Mouse (Mus musculus) c-Kit-positive CD71-positive TER-119-negative erythroid progenitor cells, embryonic 14.5 days (primary cell): ENCODE data around the gene Mettl7a1.
"Not testable (repeated sequence)": the region's sequence is repeated elsewhere in the genome, so short reads cannot be mapped to it uniquely, and the experiment has no call there.

Experiments used
- DNase-seq: peaks from one replicate; pipeline ENCODE4 v3.0.0-alpha.2; 2013; ENCODE audit warnings: low read depth

The Mettl7a1 gene

DNA sequence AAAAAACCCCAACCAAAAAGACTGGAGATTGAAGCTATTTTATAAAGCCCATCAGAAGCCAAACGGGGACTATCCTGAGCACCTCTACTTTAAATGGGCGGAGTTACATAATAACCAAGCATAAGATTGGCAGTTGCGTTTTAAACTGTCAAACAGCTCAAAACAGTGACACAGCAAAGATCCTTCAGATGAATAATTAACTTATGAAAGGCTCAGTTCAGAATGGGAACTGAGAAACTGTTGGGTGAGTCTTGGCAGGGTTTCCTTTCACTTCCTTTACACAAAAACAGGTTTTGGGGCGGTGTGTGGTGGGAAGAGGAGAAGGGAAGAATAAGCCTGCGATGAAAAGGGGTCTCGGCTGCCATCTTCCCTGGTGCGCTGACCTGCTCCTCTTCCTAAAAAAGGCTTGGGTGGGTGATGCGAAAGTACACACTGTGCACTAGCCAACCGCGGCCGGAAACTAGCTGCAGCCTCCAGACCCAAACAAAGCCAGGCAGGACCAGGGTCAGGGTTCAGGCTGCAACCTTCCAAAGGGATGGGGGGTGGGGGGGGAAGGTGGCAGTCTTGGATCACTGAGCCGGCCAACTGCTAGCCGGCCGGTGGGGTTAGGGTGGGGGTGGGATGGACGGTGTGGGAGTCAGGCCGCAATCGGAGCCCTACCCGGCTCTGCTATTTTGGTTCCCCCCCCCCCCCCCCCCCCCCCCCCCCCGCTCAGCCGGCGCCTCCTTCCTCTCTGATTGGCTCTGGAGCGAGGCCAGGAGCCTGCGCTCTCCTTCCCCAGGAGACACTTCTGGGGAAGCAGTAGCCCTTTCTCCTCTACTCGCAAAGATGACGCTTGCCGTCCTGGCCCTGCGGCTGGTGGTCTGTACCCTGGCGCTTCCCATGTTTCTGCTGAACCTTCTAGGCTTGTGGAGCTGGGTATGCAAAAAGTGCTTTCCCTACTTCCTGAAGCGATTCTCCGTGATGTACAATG lies at the start of gene Mettl7a1:
Gene Mettl7a1, plus strand, starts transcription at position 122 of the 973 bp plus-strand sequence.
- DNase-seq: peak; percentile 58

DNA sequence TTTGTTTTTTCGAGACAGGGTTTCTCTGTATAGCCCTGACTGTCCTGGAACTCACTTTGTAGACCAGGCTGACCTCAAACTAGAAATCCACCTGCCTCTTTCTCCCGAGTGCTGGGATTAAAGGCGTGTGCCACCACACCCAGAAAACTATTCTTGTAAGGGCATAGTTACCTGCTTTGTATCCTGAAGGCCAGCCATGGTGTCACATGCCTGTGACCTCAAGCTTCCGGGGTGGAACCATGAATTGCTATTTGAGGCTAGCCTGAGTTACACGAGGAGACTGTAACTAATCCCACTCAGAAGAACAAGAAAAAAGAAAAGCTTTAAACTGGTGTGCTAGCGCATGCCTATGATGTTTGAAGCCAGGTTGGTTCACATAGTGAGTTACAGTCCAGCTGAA lies 47.6 kb upstream of the Mettl7a1 start:
- DNase-seq: no peak

DNA sequence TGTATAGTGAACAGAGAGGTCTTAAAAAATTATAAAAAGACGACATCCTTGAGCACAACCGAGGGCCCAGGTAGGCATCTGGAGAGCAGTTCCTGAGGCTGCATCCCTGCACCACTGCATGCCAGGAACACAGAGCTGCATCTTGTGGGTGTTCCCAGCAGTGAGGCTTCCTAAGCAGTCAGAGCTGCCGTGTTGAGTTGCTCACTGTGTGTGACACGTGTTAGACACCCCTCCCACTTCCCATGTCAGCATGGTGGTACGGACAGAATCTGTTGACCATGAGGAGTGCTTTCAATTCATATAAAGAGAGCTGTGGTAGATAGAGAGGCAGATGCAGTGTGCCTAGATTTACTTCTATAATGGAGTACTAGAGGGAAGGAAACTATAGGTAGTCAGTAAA lies 46.6 kb upstream of the Mettl7a1 start:
- DNase-seq: no peak

DNA sequence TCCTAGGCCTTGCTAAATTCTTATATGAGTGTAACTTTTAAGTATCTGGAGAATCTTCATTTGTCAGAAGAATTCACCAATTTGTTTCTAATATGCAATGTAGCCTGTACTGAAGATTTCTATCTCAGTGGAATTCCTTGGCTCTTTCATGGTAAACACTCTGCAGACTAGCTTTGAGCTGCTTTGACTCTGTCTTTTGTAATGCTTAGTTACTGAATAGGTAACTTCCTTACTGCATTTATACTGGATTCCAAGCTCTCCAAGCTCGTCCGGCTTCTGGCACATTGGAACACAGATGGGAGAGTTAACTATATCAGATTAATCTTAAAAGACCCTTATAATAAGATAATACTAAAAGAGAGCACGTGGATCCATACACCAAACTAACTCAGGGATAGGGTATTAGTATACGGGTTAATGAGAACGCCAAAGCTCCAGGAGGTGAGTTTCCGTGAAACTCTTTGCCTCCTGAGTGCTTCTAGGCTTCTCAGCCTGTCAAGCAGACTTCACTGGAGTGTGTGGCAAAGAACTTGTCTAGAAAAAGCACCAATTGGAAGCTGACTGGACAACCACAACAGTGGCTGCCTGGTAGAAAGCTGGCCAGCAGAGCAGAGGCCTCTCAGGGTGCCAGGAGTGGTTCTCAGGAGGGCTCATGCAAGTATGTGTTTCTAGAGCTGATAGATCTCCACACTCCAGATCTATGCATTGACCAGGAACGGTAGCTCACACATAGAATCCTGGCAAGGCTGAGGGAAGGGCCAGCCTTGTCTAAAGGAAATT lies 45.1 kb upstream of the Mettl7a1 start:
- no peak for DNase-seq

DNA sequence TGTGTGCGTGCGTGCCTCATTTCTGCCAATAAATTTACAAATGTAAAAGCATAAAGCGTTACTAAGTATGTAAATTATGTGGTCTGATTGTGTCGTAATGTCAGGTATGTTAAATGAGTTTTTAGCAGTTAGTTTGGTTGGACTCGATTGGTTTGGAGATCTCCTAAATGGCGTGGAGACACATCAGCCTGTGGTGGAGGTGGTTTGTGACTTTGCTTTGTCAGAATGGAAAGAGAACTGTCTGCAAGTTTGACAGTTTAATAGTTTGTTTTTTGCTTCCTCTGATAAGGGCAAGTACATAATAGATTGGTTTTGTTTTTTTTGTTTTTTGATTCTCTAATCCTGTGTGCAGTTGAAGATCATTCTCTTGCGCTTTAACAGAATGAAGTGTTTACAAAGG lies 43.6 kb upstream of the Mettl7a1 start:
- not testable (repeated sequence) for DNase-seq

DNA sequence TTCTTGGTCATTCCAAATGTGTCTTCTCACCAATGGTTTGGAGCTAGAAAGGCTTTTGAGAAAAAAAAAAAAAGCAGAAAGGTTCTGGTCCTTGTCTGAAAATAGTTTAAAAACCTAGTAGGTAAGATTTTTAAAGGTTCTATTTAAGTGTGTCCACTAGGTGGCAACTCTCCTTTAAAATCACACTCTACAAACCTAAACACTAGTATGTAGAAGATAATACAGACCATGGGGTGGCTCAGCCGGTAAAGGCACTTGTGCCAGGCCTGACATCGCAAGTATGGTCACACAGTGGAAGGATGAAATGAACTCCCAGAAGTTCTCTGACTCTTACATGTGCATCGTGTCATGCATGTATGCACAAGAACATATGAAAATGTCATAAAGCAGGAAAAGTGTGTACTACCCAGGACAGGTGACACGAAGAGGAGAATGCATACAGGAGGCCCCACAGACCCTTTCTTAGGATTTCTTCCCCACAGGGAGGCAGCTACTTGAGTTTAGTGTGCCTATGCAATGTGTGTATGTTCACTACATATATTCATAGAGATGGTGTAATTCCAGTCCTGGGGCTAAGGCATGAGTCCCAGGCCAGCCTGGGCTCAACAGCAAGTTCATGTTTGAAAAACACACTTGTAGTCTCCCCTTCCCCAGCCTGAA lies 40.6 kb upstream of the Mettl7a1 start:
- DNase-seq: peak; percentile 25

DNA sequence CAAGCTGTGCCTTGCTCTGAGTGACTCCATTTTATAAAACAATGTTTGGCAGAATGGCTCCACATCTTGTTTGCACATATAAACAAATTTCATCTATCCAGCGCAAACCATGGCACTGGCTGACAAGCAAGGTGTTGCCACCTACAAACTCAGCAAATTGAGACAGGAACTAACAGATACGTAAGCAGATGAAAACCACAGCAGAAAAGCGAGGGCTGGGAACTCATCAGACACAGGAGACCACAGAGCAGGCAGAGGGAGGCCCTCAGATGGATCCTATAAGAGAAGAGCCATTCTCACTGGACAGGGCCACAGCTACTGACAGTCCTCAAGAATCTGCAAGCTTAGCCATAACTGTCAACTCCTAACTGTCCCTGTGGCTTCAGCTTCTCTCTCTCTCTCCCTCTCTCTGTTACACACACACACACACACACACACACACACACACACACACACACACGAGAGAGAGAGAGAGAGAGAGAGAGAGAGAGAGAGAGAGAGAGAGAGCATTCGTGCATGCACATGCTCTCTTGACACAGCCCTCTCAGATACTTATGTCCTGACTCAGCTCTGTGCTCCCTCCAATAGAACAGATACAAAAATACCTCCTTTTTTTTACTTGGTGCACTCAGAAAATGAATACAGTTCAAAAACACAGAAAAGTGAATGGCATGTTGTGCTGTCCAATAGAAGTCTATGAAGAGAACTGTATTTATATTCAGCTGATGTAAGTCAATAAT lies 38.2 kb upstream of the Mettl7a1 start:
- no peak for DNase-seq

DNA sequence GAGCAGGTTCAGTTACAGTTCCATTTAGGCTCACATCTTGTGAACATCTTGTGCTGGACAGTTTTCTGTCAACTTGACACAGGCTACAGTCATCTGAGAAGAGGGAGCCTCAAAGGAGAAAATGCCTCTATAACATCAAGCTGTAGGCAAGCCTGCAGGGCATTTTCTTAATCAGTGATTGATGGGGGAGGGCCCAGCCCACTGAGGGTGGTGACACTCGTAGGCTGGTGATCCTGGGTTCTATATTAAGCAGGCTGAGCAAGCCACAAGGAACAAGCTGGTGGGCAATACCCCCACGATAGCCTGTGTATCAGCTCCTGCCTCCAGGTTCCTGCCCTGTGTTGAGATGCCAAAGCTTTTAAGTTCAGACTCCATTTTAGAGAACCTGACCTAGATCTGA lies 35.0 kb upstream of the Mettl7a1 start:
- DNase-seq: no peak

DNA sequence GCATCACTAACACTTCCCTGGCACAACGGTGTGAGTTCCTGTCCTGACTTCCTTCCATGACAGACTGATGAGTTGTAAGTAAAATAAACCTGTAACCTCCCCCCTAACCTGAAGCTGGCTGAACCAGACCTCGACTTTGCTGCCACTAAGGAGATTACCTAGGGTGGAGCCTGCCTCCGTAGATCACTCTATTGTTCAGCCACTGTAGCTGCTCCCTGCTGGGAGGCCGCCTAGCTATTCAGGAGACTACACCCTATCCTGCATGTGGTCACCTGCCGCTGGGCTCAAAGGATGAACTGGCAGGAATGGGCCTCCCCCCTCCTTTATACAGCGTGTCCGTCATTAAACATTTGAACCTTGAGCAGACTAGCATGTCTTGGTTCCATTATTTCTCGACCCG lies 34.2 kb upstream of the Mettl7a1 start:
- no peak for DNase-seq

DNA sequence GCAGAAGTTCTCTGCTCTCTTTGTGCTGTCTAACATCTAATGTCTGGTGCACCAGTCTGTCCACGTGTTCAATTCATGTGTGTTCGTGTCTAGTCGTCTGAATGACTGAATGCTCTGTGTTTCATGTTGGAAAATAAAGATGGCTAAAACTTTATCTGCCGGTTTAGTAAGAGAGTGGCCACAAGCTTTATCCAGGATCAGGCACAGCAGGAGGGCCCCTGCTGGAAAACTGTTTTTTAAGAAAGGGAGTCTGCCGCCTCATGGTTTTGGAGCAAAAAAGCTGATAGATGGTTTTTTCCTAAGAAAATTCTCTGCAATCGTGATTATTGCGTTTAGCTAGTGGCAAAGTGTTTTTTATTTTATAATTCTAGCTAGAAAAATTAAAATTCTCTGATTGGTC lies 33.3 kb upstream of the Mettl7a1 start:
- not testable (repeated sequence) for DNase-seq

DNA sequence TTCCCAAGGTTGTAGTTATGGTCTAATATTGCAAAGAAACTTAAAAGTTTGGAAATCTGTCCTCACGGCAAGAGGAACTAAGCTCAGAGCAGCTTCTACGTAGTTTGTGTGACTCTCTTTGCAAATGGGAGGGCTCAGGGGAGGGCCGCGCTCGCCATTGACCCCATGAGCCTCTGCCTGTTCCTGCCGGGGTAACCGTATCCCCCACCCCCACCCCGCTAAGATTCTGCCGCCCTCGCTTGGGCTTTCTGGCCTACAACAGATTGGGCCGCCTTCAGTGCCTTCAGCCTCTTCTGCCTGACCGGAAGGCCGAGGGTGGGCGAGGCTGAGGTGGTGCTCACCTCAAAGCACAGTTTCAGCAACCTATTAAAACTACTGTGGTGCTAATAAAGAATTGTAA lies 32.5 kb upstream of the Mettl7a1 start:
- DNase-seq: no peak

DNA sequence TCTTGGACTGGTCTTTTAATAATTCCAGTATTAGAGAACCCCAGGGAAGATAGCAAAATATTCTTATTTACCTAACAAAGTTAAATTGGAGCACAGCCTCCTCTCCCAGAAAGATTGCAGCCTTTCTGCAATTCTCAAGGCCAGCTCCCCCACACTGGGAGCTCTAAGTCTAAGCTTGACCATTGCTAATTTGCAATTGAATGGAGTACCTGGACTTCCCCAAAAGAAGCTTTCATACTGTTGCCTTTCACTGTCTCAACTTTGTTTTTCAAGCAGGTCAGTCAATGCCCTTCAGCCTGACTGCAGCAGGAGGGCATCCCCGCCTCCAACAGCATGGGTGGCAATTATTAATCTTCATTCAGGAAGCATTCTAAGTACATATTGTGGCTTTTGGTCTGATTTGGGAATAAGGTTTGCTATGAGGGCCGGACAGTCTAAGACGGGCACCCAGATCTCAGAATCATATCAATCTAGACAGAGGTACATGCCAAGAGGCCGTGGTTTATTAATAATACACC lies 30.1 kb upstream of the Mettl7a1 start:
- not testable (repeated sequence) for DNase-seq

DNA sequence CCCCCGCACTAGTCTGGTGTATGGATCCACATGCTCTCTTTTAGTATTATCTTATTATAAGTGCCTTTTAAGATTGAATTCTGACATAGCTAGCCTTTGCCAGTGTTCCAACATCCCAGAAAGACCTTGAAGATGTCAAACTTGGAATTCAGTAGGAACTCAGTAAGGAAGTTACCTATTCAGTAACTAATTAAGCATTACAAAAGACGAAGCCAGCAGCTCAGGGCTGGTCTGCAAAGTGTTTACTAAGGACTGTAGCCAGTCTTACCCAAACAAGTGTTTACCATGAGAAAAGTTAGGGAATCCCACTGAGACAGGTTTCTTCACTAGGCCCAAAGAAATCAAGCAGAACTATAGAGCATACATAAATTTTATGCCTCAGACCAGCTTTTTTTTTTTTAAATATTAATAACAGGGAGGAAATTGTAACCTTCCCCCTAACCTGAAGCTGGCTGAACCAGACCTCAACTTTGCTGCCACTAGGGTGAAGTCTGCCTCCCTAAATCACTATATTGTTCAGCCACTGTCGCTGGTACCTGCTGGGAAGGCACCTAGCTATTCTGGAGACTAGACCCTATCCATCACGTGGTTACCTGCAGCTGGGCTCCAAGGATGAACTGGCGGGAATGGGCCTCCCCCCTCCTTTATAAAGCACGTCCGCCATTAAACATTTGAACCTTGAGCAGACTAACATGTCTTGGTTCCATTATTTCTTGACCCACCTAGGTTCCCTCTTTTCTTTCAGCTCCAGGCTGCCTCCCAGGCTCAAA lies 29.0 kb upstream of the Mettl7a1 start:
- no peak for DNase-seq

DNA sequence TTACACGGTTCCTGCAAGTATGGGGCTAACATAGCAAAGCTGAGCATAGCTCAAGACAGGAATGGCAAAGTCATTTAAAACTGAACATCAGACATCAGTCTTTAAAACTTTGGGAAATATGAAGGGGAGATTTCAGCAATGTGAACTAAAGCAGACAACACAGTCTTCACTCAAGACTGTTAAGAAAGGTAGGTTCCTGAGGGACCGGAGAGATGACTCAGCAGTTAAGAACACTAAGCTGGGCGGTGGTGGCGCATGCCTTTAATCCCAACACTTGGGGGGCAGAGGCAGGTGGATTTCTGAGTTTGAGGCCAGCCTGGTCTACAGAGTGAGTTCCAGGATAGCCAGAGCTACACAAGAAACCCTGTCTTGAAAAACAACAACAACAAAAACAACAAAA lies 27.5 kb upstream of the Mettl7a1 start:
- no peak for DNase-seq

DNA sequence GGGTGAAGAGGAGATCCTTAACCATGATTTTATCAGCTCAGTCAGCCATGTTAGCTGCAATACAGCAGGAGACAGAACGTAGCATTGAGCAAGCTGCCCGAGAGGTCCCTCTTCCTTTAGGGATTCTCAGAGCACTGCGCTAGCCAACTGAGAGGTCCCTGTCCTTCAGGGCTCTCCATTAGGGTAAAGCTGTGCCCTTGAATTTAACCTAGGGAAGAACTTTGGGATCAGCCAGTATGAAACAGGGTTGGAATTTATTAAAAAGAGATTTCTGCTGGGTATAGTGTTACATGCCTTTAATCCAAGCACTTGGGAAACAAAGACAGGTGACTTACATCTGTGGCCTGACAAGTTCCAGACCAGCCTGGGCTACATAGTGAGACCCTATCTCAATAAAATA lies 26.4 kb upstream of the Mettl7a1 start:
- DNase-seq: no peak

DNA sequence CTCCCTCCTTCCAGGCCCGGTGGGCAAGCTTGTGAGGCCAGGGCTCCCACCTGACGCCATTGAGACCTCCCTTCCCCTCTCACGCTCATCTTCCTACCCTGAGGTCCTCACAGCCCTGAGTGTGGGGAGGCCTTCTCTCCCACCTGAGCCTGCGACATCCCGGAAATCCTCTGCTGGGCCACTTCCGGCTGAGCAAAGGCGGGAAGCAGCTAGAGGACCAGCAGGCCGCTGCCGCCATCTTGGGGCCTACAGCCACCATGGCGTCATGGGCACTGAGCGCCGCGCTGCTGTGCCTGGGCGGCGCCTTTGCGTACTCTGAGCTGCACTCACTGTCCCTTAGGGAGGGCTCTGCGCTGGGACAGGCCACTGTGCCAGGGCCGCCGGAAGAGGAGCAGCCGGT lies 23.3 kb upstream of the Mettl7a1 start, which contains the start of gene Tmprss12:
Gene Tmprss12, plus strand, starts transcription at position 212 of the 400 bp plus-strand sequence.
- no peak for DNase-seq

DNA sequence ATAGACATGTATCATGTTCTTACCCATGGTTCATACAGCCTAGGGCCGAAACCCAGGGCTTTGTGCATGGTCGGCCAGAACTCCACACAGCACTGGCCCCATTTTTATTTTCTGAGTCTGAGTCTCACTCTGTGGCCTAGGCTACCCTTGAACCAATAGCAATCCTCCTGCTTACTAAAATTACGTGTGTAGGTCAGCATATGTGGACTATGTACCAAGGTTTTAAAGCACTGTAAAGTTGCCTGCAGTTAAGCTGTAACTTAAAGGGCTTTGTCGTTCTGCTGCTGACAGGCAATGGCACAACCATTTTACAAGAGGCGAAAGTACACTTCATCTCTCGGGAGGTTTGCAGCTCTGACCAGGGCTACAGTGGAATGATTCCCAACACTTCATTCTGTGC lies 15.0 kb upstream of the Mettl7a1 start:
- DNase-seq: no peak

DNA sequence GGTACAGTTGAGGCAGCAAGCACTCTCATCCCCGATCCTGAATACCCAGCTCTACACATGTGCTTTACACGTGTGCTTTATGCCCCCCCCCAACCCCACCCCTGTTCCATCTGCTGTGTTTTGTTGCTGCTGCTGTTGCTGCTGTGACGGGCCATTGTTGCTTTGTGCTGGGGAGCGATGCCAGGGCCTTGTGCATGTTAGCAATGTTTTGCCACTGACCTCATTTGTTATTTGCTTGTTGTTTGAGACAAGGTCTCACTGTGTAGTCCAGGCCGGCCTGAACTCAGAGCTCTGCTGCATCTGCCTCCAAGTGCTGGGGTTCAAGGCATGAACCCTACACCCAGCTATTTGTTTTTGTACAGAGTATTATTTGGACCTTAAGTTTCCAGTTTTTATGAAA lies 13.1 kb upstream of the Mettl7a1 start:
- no peak for DNase-seq

DNA sequence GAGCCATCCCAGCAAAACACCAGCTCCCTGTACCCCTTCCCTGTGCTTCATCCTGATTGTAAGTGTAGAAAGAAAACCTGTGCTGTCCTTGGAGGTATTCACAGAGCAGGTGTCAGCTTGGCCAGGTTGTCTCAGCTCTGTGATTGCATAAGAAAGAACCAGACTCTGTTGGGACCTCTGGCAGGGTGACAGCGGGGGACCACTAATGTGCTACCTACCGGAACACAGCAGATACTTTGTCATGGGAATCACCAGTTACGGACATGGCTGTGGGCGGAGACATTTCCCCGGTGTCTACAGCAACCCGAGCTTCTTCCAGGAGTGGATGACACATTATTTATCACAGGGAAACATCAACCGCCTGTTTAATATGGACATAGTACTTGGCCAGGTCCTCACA lies 11.6 kb upstream of the Mettl7a1 start:
- DNase-seq: no peak

DNA sequence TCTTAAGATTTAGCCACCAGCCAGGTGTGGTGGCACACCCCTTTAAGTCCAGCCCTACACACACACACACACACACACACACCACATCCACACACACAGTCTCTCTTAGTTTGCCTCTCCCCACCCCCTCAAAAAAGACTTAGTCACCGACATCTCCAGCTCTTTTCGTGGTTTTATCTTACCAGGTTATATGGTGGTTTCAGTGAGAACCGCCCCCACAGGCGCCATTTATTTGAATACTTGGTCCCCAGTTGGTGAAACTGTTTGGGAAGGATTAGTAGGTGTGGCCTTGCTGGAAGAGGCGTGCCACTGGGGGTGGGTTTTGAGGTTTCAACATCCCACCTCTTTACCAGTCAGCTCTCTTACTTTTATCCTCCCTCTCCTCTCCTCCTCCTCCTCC lies 6.1 kb upstream of the Mettl7a1 start:
- DNase-seq: no peak

DNA sequence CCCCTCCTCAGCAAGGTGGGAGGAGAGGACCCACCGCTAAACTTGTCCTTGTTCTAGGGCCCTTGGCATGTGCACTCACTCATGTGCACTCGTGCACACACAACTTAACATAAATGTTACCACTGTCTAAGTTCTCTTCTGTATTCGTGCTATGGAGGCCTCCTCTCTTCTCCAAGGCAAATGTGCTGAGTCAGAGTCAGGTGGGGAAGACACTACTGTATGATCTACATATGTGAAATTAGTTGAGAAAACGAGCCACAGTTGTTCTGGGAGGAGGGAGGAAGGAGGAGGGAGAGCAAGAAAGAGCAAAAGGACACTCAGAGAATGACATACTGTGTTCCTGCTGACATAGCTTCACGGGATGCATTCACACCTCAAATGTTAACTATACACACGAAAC lies 3.4 kb upstream of the Mettl7a1 start:
- no peak for DNase-seq
